Mouse (Mus musculus): ENCODE measurements around the gene Rara.
A peak's percentile ranks its signal among the peaks of the same experiment; 100 is the strongest.

The Rara gene

GRCm38 (mm10) chr11:98954373-98954772 lies 26.8 kb downstream of the Rara start:
- peak; percentile 68 for DNase-seq

GRCm38 (mm10) chr11:98954801-98955706 lies 27.4 kb downstream of the Rara start:
- no peak for DNase-seq

- DNase-seq: no peak
Measured at GRCm38 (mm10) chr11:98955707-98956235, 28.2 kb downstream of the Rara start.

GRCm38 (mm10) chr11:98956340-98956739 lies 28.7 kb downstream of the Rara start:
- no peak for DNase-seq

- peak; percentile 89 for DNase-seq
Measured at GRCm38 (mm10) chr11:98959437-98960312, 32.1 kb downstream of the Rara start.

- DNase-seq: peak; percentile 65
Measured at GRCm38 (mm10) chr11:98960313-98960906, 32.8 kb downstream of the Rara start.

- DNase-seq: peak; percentile 68
Measured at GRCm38 (mm10) chr11:98961051-98961592, 33.5 kb downstream of the Rara start.

- peak; percentile 28 for DNase-seq
Measured at GRCm38 (mm10) chr11:98961766-98962165, 34.1 kb downstream of the Rara start.

GRCm38 (mm10) chr11:98962421-98963095 lies 34.9 kb downstream of the Rara start:
- DNase-seq: peak; percentile 35

- peak; percentile 89 for DNase-seq
Measured at GRCm38 (mm10) chr11:98963191-98964021, 35.8 kb downstream of the Rara start.

GRCm38 (mm10) chr11:98964201-98964615 lies 36.6 kb downstream of the Rara start:
- no peak for DNase-seq

- peak; percentile 65 for DNase-seq
Measured at GRCm38 (mm10) chr11:98964616-98965415, 37.2 kb downstream of the Rara start.

GRCm38 (mm10) chr11:98965416-98966077 lies 37.9 kb downstream of the Rara start:
- DNase-seq: no peak

GRCm38 (mm10) chr11:98966499-98967141 lies 39.0 kb downstream of the Rara start:
- peak; percentile 48 for DNase-seq

GRCm38 (mm10) chr11:98968079-98968478 lies 40.5 kb downstream of the Rara start:
- peak; percentile 14 for DNase-seq

GRCm38 (mm10) chr11:98968716-98969495 lies 41.3 kb downstream of the Rara start:
- DNase-seq: peak; percentile 17

- DNase-seq: no peak
Measured at GRCm38 (mm10) chr11:98969496-98969927, 41.9 kb downstream of the Rara start.

All from kidney, adult 9 months (tissue).